Mouse (Mus musculus): ENCODE measurements around the gene Gm5795. TPM values are rescaled to one million over a fixed set of nuclear protein-coding genes. Genes with fewer than 3 reads are reported as not detected.
"Not testable (repeated sequence)": the region's sequence is repeated elsewhere in the genome, so short reads cannot be mapped to it uniquely, and the experiment has no call there.

The Gm5795 gene
- 0.32 TPM in 1 of 2 replicates, not detected in the other for polyA plus RNA-seq (2015; fragmentation: Nextera tagmentation; extraction: Ambion mirVana)

DNA sequence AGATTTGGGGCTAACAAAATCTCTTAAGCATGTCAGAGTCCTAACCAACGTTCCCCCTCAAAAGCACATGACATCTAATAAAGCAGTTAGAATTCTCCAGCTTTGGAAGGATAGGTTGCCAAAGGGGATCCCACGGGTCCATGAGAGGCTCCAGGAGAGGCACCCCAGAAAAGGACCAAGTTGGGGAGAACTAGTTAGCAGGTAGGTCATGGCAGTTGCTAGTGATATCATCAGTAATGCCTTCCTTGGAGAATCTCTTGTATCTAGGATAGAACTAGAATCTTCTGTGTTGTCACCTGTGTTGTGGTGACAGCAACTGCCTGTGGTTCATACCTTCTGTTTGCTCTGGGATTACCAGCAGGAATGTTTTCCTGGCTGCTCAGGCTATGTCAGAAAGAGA, at the start of gene Gm5795:
TSS of gene Gm5795 (plus strand) at position 301 of the 400 bp plus-strand sequence.
- not testable (repeated sequence) for H3K9me3 ChIP-seq; H3K27me3 ChIP-seq; H3K9ac ChIP-seq (replicated peaks); H3K4me1 ChIP-seq (replicated peaks); H3K4me3 ChIP-seq (replicated peaks); H3K27ac ChIP-seq; H3K36me3 ChIP-seq; H3K4me2 ChIP-seq (replicated peaks); ATAC-seq
- no CpG with 5 or more reads among the region's 2 CpGs for WGBS

GRCm38 (mm10) chr14:3208272-3209152, 20.5 kb downstream of the Gm5795 start, which contains the start of gene D830030K20Rik:
Gene D830030K20Rik (plus strand): TSS chr14:3208488.
- peak within 1 kb of the TSS; percentile 70 for H3K9ac ChIP-seq (replicated peaks)
- not testable (repeated sequence) for H3K27ac ChIP-seq; H3K36me3 ChIP-seq; H3K4me1 ChIP-seq (replicated peaks); H3K27me3 ChIP-seq; H3K9me3 ChIP-seq
- H3K4me3 ChIP-seq (replicated peaks) = peak within 1 kb of the TSS; percentile 57
- H3K4me2 ChIP-seq (replicated peaks) = peak within 1 kb of the TSS; percentile 75
- under 1% methylated on average over 24 of the region's 62 CpGs for WGBS
- ATAC-seq = 0 out of 2 replicates have a peak, but pooled peaks have one; percentile 75

GRCm38 (mm10) chr14:3209367-3209766, 21.3 kb downstream of the Gm5795 start:
- WGBS = 9% methylated on average over 9 of the region's 11 CpGs
- not testable (repeated sequence) for H3K27me3 ChIP-seq; H3K4me3 ChIP-seq (replicated peaks); H3K4me1 ChIP-seq (replicated peaks); H3K9ac ChIP-seq (replicated peaks); H3K4me2 ChIP-seq (replicated peaks); H3K9me3 ChIP-seq; ATAC-seq; H3K27ac ChIP-seq; H3K36me3 ChIP-seq

Other genes starting within 250 kb of the Gm5795 start
- not detected in 2 replicates for gene Gm2888, start 158.3 kb upstream of the Gm5795 start, polyA plus RNA-seq (2015; fragmentation: Nextera tagmentation; extraction: Ambion mirVana)
- 8.7 and 10.2 TPM in 2 replicates for gene Gm2897, start 139.0 kb upstream of the Gm5795 start, polyA plus RNA-seq (2015; fragmentation: Nextera tagmentation; extraction: Ambion mirVana)
- not detected in 2 replicates for gene Gm10340, start 54.3 kb upstream of the Gm5795 start, polyA plus RNA-seq (2015; fragmentation: Nextera tagmentation; extraction: Ambion mirVana)
- gene D830030K20Rik, start 20.2 kb downstream of the Gm5795 start, polyA plus RNA-seq (2015; fragmentation: Nextera tagmentation; extraction: Ambion mirVana) = 22.5 and 24.1 TPM in 2 replicates
- not detected in 2 replicates for gene Gm2956, start 144.4 kb downstream of the Gm5795 start, polyA plus RNA-seq (2015; fragmentation: Nextera tagmentation; extraction: Ambion mirVana)
- not detected in 2 replicates for gene Gm10413, start 206.8 kb downstream of the Gm5795 start, polyA plus RNA-seq (2015; fragmentation: Nextera tagmentation; extraction: Ambion mirVana)
- 9.0 and 12.1 TPM in 2 replicates for gene Gm10409, start 224.4 kb downstream of the Gm5795 start, polyA plus RNA-seq (2015; fragmentation: Nextera tagmentation; extraction: Ambion mirVana)
- gene Gm3005, start 239.8 kb downstream of the Gm5795 start, polyA plus RNA-seq (2015; fragmentation: Nextera tagmentation; extraction: Ambion mirVana) = 5.6 and 5.7 TPM in 2 replicates